Mouse (Mus musculus): Measurements from ENCODE around the gene Tnfrsf13b. TPM values are rescaled to one million over a fixed set of nuclear protein-coding genes. Genes with fewer than 3 reads are reported as not detected.

Tnfrsf13b gene
- polyA plus RNA-seq, 1 experiment from 2014 or later: 1.8 TPM

- Histone ChIP-seq H3K4me2 (replicated peaks; ENCODE audit: low read depth) (no peak overlapping the region), H3K4me1 (replicated peaks; ENCODE audit: control insufficient read depth, insufficient read depth, low read length) (peaks cover 7% of the 10 kb centered on the region; the same call in 1 of the 2 replicates), H3K4me3 (ENCODE audit: low read depth, low read length) (no peak overlapping the region), H3K9ac (ENCODE audit: low read depth, low read length) (no peak overlapping the region), H3K27me3 (replicated peaks; ENCODE audit: control insufficient read depth, insufficient read depth, low read length) (peaks cover 5% of the 10 kb centered on the region; the same call in 1 of the 2 replicates), H3K9me3 (ENCODE audit: control insufficient read depth) (no peaks in the 10 kb centered on the region), H3K27ac (ENCODE audit: low read depth, low read length) (no peak overlapping the region), H3K36me3 (ENCODE audit: control insufficient read depth, insufficient read depth) (peaks cover 35% of the 10 kb centered on the region)
- TF ChIP-seq CTCF (IDR thresholded peaks at IDR 0.05; ENCODE audit: low read depth): no peak
- no peak for ATAC-seq
- WGBS: 74% methylated on average over 6 of the region's 6 CpGs
These were observed 23.9 kb downstream of the Tnfrsf13b start for GRCm38 (mm10) chr11:61150233-61151001.

GRCm38 (mm10) chr11:61155727-61156126 is 29.2 kb downstream of the Tnfrsf13b start:
- peak; percentile 71 for TF ChIP-seq CTCF (IDR thresholded peaks at IDR 0.05; ENCODE audit: low read depth)
- no peaks in the 10 kb centered on the region for H3K4me1 ChIP-seq (replicated peaks; ENCODE audit: control insufficient read depth, insufficient read depth, low read length)
- no peak overlapping the region for H3K9ac ChIP-seq (ENCODE audit: low read depth, low read length)
- no peaks in the 10 kb centered on the region for H3K9me3 ChIP-seq (ENCODE audit: control insufficient read depth)
- no peak overlapping the region for H3K4me3 ChIP-seq (ENCODE audit: low read depth, low read length)
- ATAC-seq: no peak
- 89% methylated on average over 2 of the region's 2 CpGs for WGBS
- no peak overlapping the region for H3K27ac ChIP-seq (ENCODE audit: low read depth, low read length)
- H3K36me3 ChIP-seq (ENCODE audit: control insufficient read depth, insufficient read depth): peaks cover 88% of the 10 kb centered on the region
- no peaks in the 10 kb centered on the region for H3K27me3 ChIP-seq (replicated peaks; ENCODE audit: control insufficient read depth, insufficient read depth, low read length)
- H3K4me2 ChIP-seq (replicated peaks; ENCODE audit: low read depth): no peak overlapping the region

- Histone ChIP-seq H3K9me3 (ENCODE audit: control insufficient read depth) (no peaks in the 10 kb centered on the region), H3K4me2 (replicated peaks; ENCODE audit: low read depth) (no peak overlapping the region), H3K27me3 (replicated peaks; ENCODE audit: control insufficient read depth, insufficient read depth, low read length) (no peaks in the 10 kb centered on the region), H3K27ac (ENCODE audit: low read depth, low read length) (no peak overlapping the region; the same call in 1 of the 2 replicates), H3K4me3 (ENCODE audit: low read depth, low read length) (no peak overlapping the region), H3K9ac (ENCODE audit: low read depth, low read length) (no peak overlapping the region), H3K4me1 (replicated peaks; ENCODE audit: control insufficient read depth, insufficient read depth, low read length) (no peaks in the 10 kb centered on the region), H3K36me3 (ENCODE audit: control insufficient read depth, insufficient read depth) (peaks cover 100% of the 10 kb centered on the region)
- TF ChIP-seq CTCF (IDR thresholded peaks at IDR 0.05; ENCODE audit: low read depth): no peak
- ATAC-seq: no peak
- WGBS: 74% methylated on average over 3 of the region's 3 CpGs
These were observed 31.6 kb downstream of the Tnfrsf13b start for GRCm38 (mm10) chr11:61158141-61158540.

GRCm38 (mm10) chr11:61159796-61160732 is 33.5 kb downstream of the Tnfrsf13b start:
- Histone ChIP-seq H3K4me2 (replicated peaks; ENCODE audit: low read depth) (no peak overlapping the region), H3K9me3 (ENCODE audit: control insufficient read depth) (no peaks in the 10 kb centered on the region), H3K27ac (ENCODE audit: low read depth, low read length) (0 out of 2 replicates have a peak overlapping the region, but pooled peaks have one; percentile 2), H3K27me3 (replicated peaks; ENCODE audit: control insufficient read depth, insufficient read depth, low read length) (no peaks in the 10 kb centered on the region), H3K9ac (ENCODE audit: low read depth, low read length) (no peak overlapping the region), H3K4me3 (ENCODE audit: low read depth, low read length) (no peak overlapping the region), H3K36me3 (ENCODE audit: control insufficient read depth, insufficient read depth) (peaks cover 100% of the 10 kb centered on the region), H3K4me1 (replicated peaks; ENCODE audit: control insufficient read depth, insufficient read depth, low read length) (no peaks in the 10 kb centered on the region)
- ATAC-seq: no peak
- TF ChIP-seq CTCF (IDR thresholded peaks at IDR 0.05; ENCODE audit: low read depth): no peak
- 80% methylated on average over 11 of the region's 11 CpGs for WGBS

- WGBS: 86% methylated on average over 13 of the region's 13 CpGs
- Histone ChIP-seq H3K36me3 (ENCODE audit: control insufficient read depth, insufficient read depth) (peaks cover 100% of the 10 kb centered on the region), H3K4me2 (replicated peaks; ENCODE audit: low read depth) (no peak overlapping the region)
These were observed 34.6 kb downstream of the Tnfrsf13b start for GRCm38 (mm10) chr11:61161121-61161520.

GRCm38 (mm10) chr11:61162776-61163175 is 36.2 kb downstream of the Tnfrsf13b start:
- Histone ChIP-seq H3K4me3 (ENCODE audit: low read depth, low read length) (no peak overlapping the region), H3K4me2 (replicated peaks; ENCODE audit: low read depth) (no peak overlapping the region), H3K9me3 (ENCODE audit: control insufficient read depth) (no peaks in the 10 kb centered on the region), H3K36me3 (ENCODE audit: control insufficient read depth, insufficient read depth) (peaks cover 100% of the 10 kb centered on the region), H3K27me3 (replicated peaks; ENCODE audit: control insufficient read depth, insufficient read depth, low read length) (no peaks in the 10 kb centered on the region), H3K4me1 (replicated peaks; ENCODE audit: control insufficient read depth, insufficient read depth, low read length) (no peaks in the 10 kb centered on the region), H3K9ac (ENCODE audit: low read depth, low read length) (no peak overlapping the region), H3K27ac (ENCODE audit: low read depth, low read length) (no peak overlapping the region; the same call in 1 of the 2 replicates)
- no peak for ATAC-seq
- whole genome bisulfite sequencing: 95% methylated on average over 14 of the region's 14 CpGs
- no peak for TF ChIP-seq CTCF (IDR thresholded peaks at IDR 0.05; ENCODE audit: low read depth)

More at GRCm38 (mm10) chr11:61161121-61161520, 34.6 kb downstream of the Tnfrsf13b start:
- no peaks in the 10 kb centered on the region for H3K9me3 ChIP-seq (ENCODE audit: control insufficient read depth)
- no peaks in the 10 kb centered on the region for H3K27me3 ChIP-seq (replicated peaks; ENCODE audit: control insufficient read depth, insufficient read depth, low read length)
- H3K4me3 ChIP-seq (ENCODE audit: low read depth, low read length): no peak overlapping the region
- ATAC-seq: no peak
- no peaks in the 10 kb centered on the region for H3K4me1 ChIP-seq (replicated peaks; ENCODE audit: control insufficient read depth, insufficient read depth, low read length)
- TF ChIP-seq CTCF (IDR thresholded peaks at IDR 0.05; ENCODE audit: low read depth): no peak
- no peak overlapping the region for H3K9ac ChIP-seq (ENCODE audit: low read depth, low read length)
- no peak overlapping the region for H3K27ac ChIP-seq (ENCODE audit: low read depth, low read length)

All from intestine, postnatal 0 days (tissue).